Mouse (Mus musculus) C2C12 (cell line): ENCODE data around the gene Gm49333.

Experiments
- CEBPB ChIP-seq: IDR thresholded peaks from one replicate; pipeline ENCODE4 v1.6.1; 2011; ENCODE audit warnings: low read depth, mild to moderate bottlenecking, control low read depth, moderate library complexity
- CTCF ChIP-seq: IDR thresholded peaks from one replicate; pipeline ENCODE4 v1.5.1; 2011; ENCODE audit not compliant: control insufficient read depth, insufficient read depth, insufficient read length
- FOSL1 ChIP-seq: IDR thresholded peaks from one replicate; pipeline ENCODE4 v1.8.0; 2011; ENCODE audit warnings: mild to moderate bottlenecking, low read length; ENCODE audit not compliant: poor library complexity, insufficient read depth, severe bottlenecking
- MAX ChIP-seq: IDR thresholded peaks from one replicate; pipeline ENCODE4 v1.6.1; 2011; ENCODE audit warnings: mild to moderate bottlenecking, control low read depth
- MYOD1 ChIP-seq: IDR thresholded peaks from one replicate; pipeline ENCODE4 v1.6.1; 2011; ENCODE audit warnings: low read depth; ENCODE audit not compliant: control insufficient read depth, insufficient read length
- MYOG ChIP-seq: IDR thresholded peaks from one replicate; pipeline ENCODE4 v1.6.1; 2011; ENCODE audit not compliant: control insufficient read depth, insufficient read length; ENCODE audit errors: extremely low read depth
- USF1 ChIP-seq: IDR thresholded peaks from one replicate; pipeline ENCODE4 v1.6.1; 2011; ENCODE audit warnings: low read depth, mild to moderate bottlenecking, control low read depth, moderate library complexity

- TF ChIP-seq CTCF (no peak), MAX (no peak), FOSL1 (no peak), MYOD1 (no peak), USF1 (no peak), CEBPB (no peak), MYOG (no peak)
Observed at GRCm38 (mm10) chr16:20621191-20621990, 10.0 kb downstream of the Gm49333 start, which contains the start of gene Camk2n2.
